Mouse (Mus musculus): ENCODE measurements around the gene Slc5a4a. TPM values are rescaled to one million over a fixed set of nuclear protein-coding genes. Genes with fewer than 3 reads are reported as not detected.

Slc5a4a gene
- polyA plus RNA-seq, 1 experiment from 2014 or later = not detected

- Histone ChIP-seq H3K9me3 (no peaks in the 10 kb centered on the region), H3K27me3 (no peaks in the 10 kb centered on the region), H3K27ac (no peak overlapping the region), H3K4me2 (replicated peaks) (no peak overlapping the region), H3K9ac (no peak overlapping the region), H3K4me1 (no peaks in the 10 kb centered on the region), H3K4me3 (no peak overlapping the region), H3K36me3 (no peaks in the 10 kb centered on the region)
- ATAC-seq (ENCODE audit: insufficient number of reproducible peaks, insufficient read depth, low FRiP score, low TSS enrichment) = no peak
- 57% methylated on average over 2 of the region's 2 CpGs for WGBS
Observed at GRCm38 (mm10) chr10:76174899-76175298, 27.6 kb downstream of the Slc5a4a start.

- ATAC-seq (ENCODE audit: insufficient number of reproducible peaks, insufficient read depth, low FRiP score, low TSS enrichment) = no peak
- no peak overlapping the region for H3K4me3 ChIP-seq
- H3K4me1 ChIP-seq = no peaks in the 10 kb centered on the region
- no peak overlapping the region for H3K4me2 ChIP-seq (replicated peaks)
- WGBS = 80% methylated on average over 4 of the region's 4 CpGs
- no peaks in the 10 kb centered on the region for H3K27me3 ChIP-seq
- no peak overlapping the region for H3K9ac ChIP-seq
- no peaks in the 10 kb centered on the region for H3K9me3 ChIP-seq
- no peak overlapping the region for H3K27ac ChIP-seq
- H3K36me3 ChIP-seq = no peaks in the 10 kb centered on the region
Observed at GRCm38 (mm10) chr10:76185216-76185615, 38.0 kb downstream of the Slc5a4a start.

- Histone ChIP-seq H3K27ac (no peak overlapping the region), H3K9me3 (no peaks in the 10 kb centered on the region), H3K27me3 (no peaks in the 10 kb centered on the region), H3K36me3 (no peaks in the 10 kb centered on the region), H3K4me3 (no peak overlapping the region), H3K4me2 (replicated peaks) (no peak overlapping the region), H3K4me1 (no peaks in the 10 kb centered on the region), H3K9ac (no peak overlapping the region)
- 92% methylated on average over 1 of the region's 1 CpGs for WGBS
- no peak for ATAC-seq (ENCODE audit: insufficient number of reproducible peaks, insufficient read depth, low FRiP score, low TSS enrichment)
Observed at GRCm38 (mm10) chr10:76188010-76188409, 40.8 kb downstream of the Slc5a4a start.

GRCm38 (mm10) chr10:76201416-76201815 is 54.2 kb downstream of the Slc5a4a start:
- H3K4me1 ChIP-seq = no peaks in the 10 kb centered on the region
- H3K36me3 ChIP-seq = no peaks in the 10 kb centered on the region
- H3K4me3 ChIP-seq = no peak overlapping the region
- H3K27ac ChIP-seq = no peak overlapping the region
- 85% methylated on average over 3 of the region's 3 CpGs for WGBS
- H3K9me3 ChIP-seq = no peaks in the 10 kb centered on the region
- no peak for ATAC-seq (ENCODE audit: insufficient number of reproducible peaks, insufficient read depth, low FRiP score, low TSS enrichment)
- no peaks in the 10 kb centered on the region for H3K27me3 ChIP-seq
- H3K9ac ChIP-seq = no peak overlapping the region
- no peak overlapping the region for H3K4me2 ChIP-seq (replicated peaks)

GRCm38 (mm10) chr10:76201978-76202377 is 54.7 kb downstream of the Slc5a4a start:
- Histone ChIP-seq H3K4me1 (no peaks in the 10 kb centered on the region), H3K4me2 (replicated peaks) (no peak overlapping the region), H3K4me3 (no peak overlapping the region), H3K9me3 (no peaks in the 10 kb centered on the region), H3K27me3 (no peaks in the 10 kb centered on the region), H3K9ac (no peak overlapping the region), H3K27ac (no peak overlapping the region), H3K36me3 (peaks cover 5% of the 10 kb centered on the region; the same call in 1 of the 2 replicates)
- WGBS = 18% methylated on average over 7 of the region's 7 CpGs
- ATAC-seq (ENCODE audit: insufficient number of reproducible peaks, insufficient read depth, low FRiP score, low TSS enrichment) = no peak

- 12% methylated on average over 18 of the region's 18 CpGs for WGBS
- 0 out of 2 replicates have a peak, but pooled peaks have one; percentile 41 for ATAC-seq (ENCODE audit: insufficient number of reproducible peaks, insufficient read depth, low FRiP score, low TSS enrichment)
- no peaks in the 10 kb centered on the region for H3K4me1 ChIP-seq
- H3K4me3 ChIP-seq = peak overlapping the region; percentile 35
- no peaks in the 10 kb centered on the region for H3K27me3 ChIP-seq
- H3K9me3 ChIP-seq = no peaks in the 10 kb centered on the region
- H3K36me3 ChIP-seq = peaks cover 17% of the 10 kb centered on the region
- peak overlapping the region; percentile 54 for H3K4me2 ChIP-seq (replicated peaks)
- no peak overlapping the region for H3K27ac ChIP-seq
- peak overlapping the region; percentile 43; the same call in 1 of the 2 replicates for H3K9ac ChIP-seq
Observed at GRCm38 (mm10) chr10:76203798-76204283, 56.6 kb downstream of the Slc5a4a start.

GRCm38 (mm10) chr10:76207262-76207796 is 60.1 kb downstream of the Slc5a4a start:
- H3K9ac ChIP-seq = no peak overlapping the region

GRCm38 (mm10) chr10:76209241-76209640 is 62.0 kb downstream of the Slc5a4a start:
- H3K27ac ChIP-seq = no peak overlapping the region
- no peaks in the 10 kb centered on the region for H3K27me3 ChIP-seq
- H3K4me3 ChIP-seq = no peak overlapping the region
- no peaks in the 10 kb centered on the region for H3K4me1 ChIP-seq
- peaks cover 52% of the 10 kb centered on the region for H3K36me3 ChIP-seq
- peaks cover 3% of the 10 kb centered on the region; the same call in 1 of the 2 replicates for H3K9me3 ChIP-seq
- H3K4me2 ChIP-seq (replicated peaks) = no peak overlapping the region
- 86% methylated on average over 8 of the region's 8 CpGs for WGBS
- H3K9ac ChIP-seq = no peak overlapping the region
- no peak for ATAC-seq (ENCODE audit: insufficient number of reproducible peaks, insufficient read depth, low FRiP score, low TSS enrichment)

More at GRCm38 (mm10) chr10:76207262-76207796, 60.1 kb downstream of the Slc5a4a start:
- Histone ChIP-seq H3K4me2 (replicated peaks) (no peak overlapping the region), H3K9me3 (no peaks in the 10 kb centered on the region), H3K4me3 (no peak overlapping the region), H3K36me3 (peaks cover 39% of the 10 kb centered on the region), H3K27me3 (no peaks in the 10 kb centered on the region), H3K4me1 (no peaks in the 10 kb centered on the region), H3K27ac (no peak overlapping the region)
- WGBS = 87% methylated on average over 13 of the region's 13 CpGs
- ATAC-seq (ENCODE audit: insufficient number of reproducible peaks, insufficient read depth, low FRiP score, low TSS enrichment) = no peak

GRCm38 (mm10) chr10:76210806-76211205 is 63.6 kb downstream of the Slc5a4a start:
- 95% methylated on average over 7 of the region's 7 CpGs for WGBS

GRCm38 (mm10) chr10:76212121-76212520 is 64.9 kb downstream of the Slc5a4a start:
- H3K36me3 ChIP-seq = peaks cover 74% of the 10 kb centered on the region
- H3K4me2 ChIP-seq (replicated peaks) = no peak overlapping the region
- no peak for ATAC-seq (ENCODE audit: insufficient number of reproducible peaks, insufficient read depth, low FRiP score, low TSS enrichment)
- WGBS = 90% methylated on average over 6 of the region's 6 CpGs
- no peak overlapping the region for H3K27ac ChIP-seq
- no peaks in the 10 kb centered on the region for H3K27me3 ChIP-seq
- no peak overlapping the region for H3K4me3 ChIP-seq
- no peak overlapping the region for H3K9ac ChIP-seq
- H3K4me1 ChIP-seq = no peaks in the 10 kb centered on the region
- H3K9me3 ChIP-seq = peaks cover 15% of the 10 kb centered on the region

More at GRCm38 (mm10) chr10:76210806-76211205, 63.6 kb downstream of the Slc5a4a start:
- Histone ChIP-seq H3K9ac (no peak overlapping the region), H3K27ac (no peak overlapping the region), H3K4me1 (no peaks in the 10 kb centered on the region), H3K9me3 (peaks cover 15% of the 10 kb centered on the region), H3K4me3 (no peak overlapping the region), H3K4me2 (replicated peaks) (no peak overlapping the region), H3K27me3 (no peaks in the 10 kb centered on the region), H3K36me3 (peaks cover 67% of the 10 kb centered on the region)
- ATAC-seq (ENCODE audit: insufficient number of reproducible peaks, insufficient read depth, low FRiP score, low TSS enrichment) = no peak

GRCm38 (mm10) chr10:76214161-76214560 is 66.9 kb downstream of the Slc5a4a start:
- WGBS = 88% methylated on average over 4 of the region's 4 CpGs
- peaks cover 75% of the 10 kb centered on the region for H3K36me3 ChIP-seq

GRCm38 (mm10) chr10:76217056-76217455 is 69.8 kb downstream of the Slc5a4a start:
- H3K27ac ChIP-seq = no peak overlapping the region
- peaks cover 85% of the 10 kb centered on the region for H3K36me3 ChIP-seq
- no peaks in the 10 kb centered on the region for H3K4me1 ChIP-seq
- no peaks in the 10 kb centered on the region for H3K27me3 ChIP-seq
- no peak for ATAC-seq (ENCODE audit: insufficient number of reproducible peaks, insufficient read depth, low FRiP score, low TSS enrichment)
- WGBS = 92% methylated on average over 17 of the region's 17 CpGs
- peaks cover 15% of the 10 kb centered on the region for H3K9me3 ChIP-seq
- H3K4me2 ChIP-seq (replicated peaks) = no peak overlapping the region
- H3K4me3 ChIP-seq = no peak overlapping the region
- no peak overlapping the region for H3K9ac ChIP-seq

More at GRCm38 (mm10) chr10:76214161-76214560, 66.9 kb downstream of the Slc5a4a start:
- H3K4me2 ChIP-seq (replicated peaks) = no peak overlapping the region
- no peak overlapping the region for H3K27ac ChIP-seq
- H3K4me3 ChIP-seq = no peak overlapping the region
- H3K4me1 ChIP-seq = no peaks in the 10 kb centered on the region
- H3K9me3 ChIP-seq = peaks cover 15% of the 10 kb centered on the region
- no peaks in the 10 kb centered on the region for H3K27me3 ChIP-seq
- H3K9ac ChIP-seq = no peak overlapping the region
- no peak for ATAC-seq (ENCODE audit: insufficient number of reproducible peaks, insufficient read depth, low FRiP score, low TSS enrichment)

Measured in embryonic facial prominence, embryonic 12.5 days (tissue).